Mouse (Mus musculus) heart, adult 2 months (tissue): Measurements from ENCODE around the gene Apln. TPM values are rescaled to one million over a fixed set of nuclear protein-coding genes. Genes with fewer than 3 reads are reported as not detected.

ENCODE experiments used
- DNase-seq, 2 experiments: peaks; one replicate each; pipeline ENCODE4 v3.0.0; 2021
- H3K27ac ChIP-seq: fragments of 200-600 bp; 2 replicates; pipeline ENCODE4 v1.8.1; 2022
- H3K27me3 ChIP-seq: fragments of 200-500 bp; 2 replicates; pipeline ENCODE4 v1.6.1; 2012; ENCODE audit warnings: mild to moderate bottlenecking, low read length, inconsistent platforms, mixed read lengths; ENCODE audit not compliant: control insufficient read depth, insufficient read depth
- H3K36me3 ChIP-seq: fragments of 200-500 bp; 2 replicates; pipeline ENCODE4 v1.6.1; 2012; ENCODE audit warnings: low read length, inconsistent platforms; ENCODE audit not compliant: control insufficient read depth, insufficient read depth
- H3K4me1 ChIP-seq: fragments of 200-500 bp; 2 replicates; pipeline ENCODE4 v1.6.1; 2011; ENCODE audit warnings: low read length; ENCODE audit not compliant: control insufficient read depth, insufficient read depth
- H3K4me3 ChIP-seq: fragments of 200-600 bp; 2 replicates; pipeline ENCODE4 v1.8.1; 2022
- H3K79me2 ChIP-seq: fragments of 200-500 bp; replicated peaks from 2 replicates; pipeline ENCODE4 v1.6.1; 2012; ENCODE audit warnings: mild to moderate bottlenecking, inconsistent platforms, low read length, moderate library complexity, mixed read lengths; ENCODE audit not compliant: control insufficient read depth, insufficient read depth
- H3K9ac ChIP-seq: fragments of 200-500 bp; 2 replicates; pipeline ENCODE4 v1.6.1; 2012; ENCODE audit warnings: low read depth, mild to moderate bottlenecking, control low read depth, inconsistent platforms, low read length, mixed read lengths
- CTCF ChIP-seq: fragments of 200-600 bp; IDR thresholded peaks from 2 replicates; pipeline ENCODE4 v1.8.1; 2022; ENCODE audit warnings: antibody characterized with exemption, mild to moderate bottlenecking, moderate library complexity
- EP300 ChIP-seq: fragments of 200-500 bp; IDR thresholded peaks from 2 replicates; pipeline ENCODE4 v1.6.1; 2011; ENCODE audit warnings: low read depth, low read length, control low read depth; ENCODE audit not compliant: insufficient read depth
- POLR2A ChIP-seq: fragments of 200-500 bp; IDR thresholded peaks from 2 replicates; pipeline ENCODE4 v1.6.1; 2011; ENCODE audit warnings: mild to moderate bottlenecking, low read depth, low read length, control low read depth; ENCODE audit not compliant: insufficient read depth
- WGBS: fragments of 180-500 bp; shearing (Covaris S2); methylation state at CpG from one replicate; pipeline ENCODE4 v1.1.7; 2018; 5-methylcytosine and 5-hydroxymethylcytosine counted together
- intact Hi-C: fragments of 180-260 bp; cut with DNase I; formaldehyde crosslinking; loops from one replicate; pipeline ENCODE4 v1.15.1; 2025
- polyA plus RNA-seq: library from polyadenylated mRNA; depleted of rRNA; stranded (reverse); fragments of >200 nt; gene quantifications from 2 replicates; pipeline ENCODE4 v1.2.3, GENCODE M21; 2012
- total RNA-seq, 2 experiments: library from RNA; stranded (reverse); gene quantifications; 2 replicates each; pipeline ENCODE4 v1.2.3; 2021

Gene Apln
- total and polyA plus RNA-seq, 3 experiments, result 6.6 to 8.2 (median 7.8) TPM

DNA sequence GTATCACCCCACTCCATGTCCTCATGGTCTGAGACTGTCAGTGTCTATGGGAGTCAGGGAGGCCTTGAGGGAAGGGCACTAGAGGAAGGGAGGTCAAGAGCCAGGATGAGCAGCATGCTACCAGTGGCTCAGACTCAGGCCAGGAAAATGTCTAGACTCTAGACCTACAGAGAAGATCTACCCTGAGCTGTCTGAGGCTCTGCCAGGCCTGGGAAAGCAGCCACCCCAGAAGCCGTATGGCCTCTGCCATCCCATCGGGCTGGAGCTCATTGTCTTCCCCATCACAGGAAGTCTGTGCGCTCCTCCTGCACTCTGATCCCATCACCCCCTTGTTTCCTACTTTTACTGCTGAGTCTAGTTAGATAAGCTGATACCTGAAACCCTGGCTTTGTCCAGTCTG lies 4.1 kb downstream of the Apln start:
- DNase-seq, result no peak
- TF ChIP-seq CTCF, result no peak
- TF ChIP-seq EP300, result no peak
- TF ChIP-seq POLR2A, result no peak
- Histone ChIP-seq H3K4me1 (no peaks in the 10 kb centered on the region; the same call in 1 of the 2 replicates), H3K4me3 (no peak overlapping the region), H3K9ac (no peak overlapping the region), H3K27me3 (no peaks in the 10 kb centered on the region), H3K27ac (no peak overlapping the region), H3K79me2 (no peaks in the 10 kb centered on the region), H3K36me3 (no peaks in the 10 kb centered on the region)
- intact Hi-C loops, result no loop called here
- 65% methylated on average over 3 of the region's 3 CpGs for WGBS

- no peaks in the 10 kb centered on the region for H3K79me2 ChIP-seq
- WGBS, result 77% methylated on average over 1 of the region's 1 CpGs
- no peak overlapping the region for H3K27ac ChIP-seq
- no peaks in the 10 kb centered on the region for H3K36me3 ChIP-seq
- H3K4me3 ChIP-seq, result no peak overlapping the region
- no peak overlapping the region for H3K9ac ChIP-seq
- intact Hi-C loops, result no loop called here
- H3K27me3 ChIP-seq, result no peaks in the 10 kb centered on the region
- no peaks in the 10 kb centered on the region for H3K4me1 ChIP-seq
- DNase-seq, result no peak
- TF ChIP-seq EP300, result no peak
- no peak for TF ChIP-seq POLR2A
- TF ChIP-seq CTCF, result no peak
Observed at GRCm38 (mm10) chrX:48022811-48023210, 11.8 kb downstream of the Apln start.

- TF ChIP-seq CTCF (peak; percentile 89), POLR2A (no peak)
- intact Hi-C loops, result loop anchor here (1.0 to 2.0 kb wide), 3 partner anchors 27 to 105 kb away; no protein-coding TSS in a partner anchor
- Histone ChIP-seq H3K9ac (no peak overlapping the region), H3K36me3 (no peaks in the 10 kb centered on the region), H3K27me3 (no peaks in the 10 kb centered on the region), H3K4me3 (no peak overlapping the region), H3K79me2 (no peaks in the 10 kb centered on the region), H3K27ac (no peak overlapping the region), H3K4me1 (no peaks in the 10 kb centered on the region)
- WGBS, result 15% methylated on average over 5 of the region's 5 CpGs
- DNase-seq, result peak; percentile 57 to 75
Observed at GRCm38 (mm10) chrX:48019940-48020339, 14.7 kb downstream of the Apln start.

DNA sequence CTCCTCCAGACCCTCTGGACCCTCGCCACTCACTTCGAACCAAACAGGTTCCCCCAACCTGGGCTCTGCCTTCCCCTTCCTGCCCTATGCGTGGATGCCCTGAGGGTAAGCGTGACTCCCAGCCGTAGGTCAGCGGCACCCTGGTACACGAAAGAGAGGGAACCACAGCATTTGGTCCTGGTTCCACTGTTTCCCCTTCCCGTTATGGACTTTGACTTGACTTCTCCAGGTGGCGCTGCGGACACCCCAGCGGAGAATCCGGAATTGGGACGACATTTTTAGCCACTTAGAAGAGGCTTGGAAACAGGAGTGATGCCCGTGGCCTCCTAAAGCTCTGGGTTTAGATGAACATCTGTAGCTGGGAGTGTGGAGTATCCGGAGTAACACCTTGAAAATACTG lies 15.3 kb downstream of the Apln start:
- Histone ChIP-seq H3K4me1 (no peaks in the 10 kb centered on the region), H3K79me2 (no peaks in the 10 kb centered on the region), H3K27me3 (no peaks in the 10 kb centered on the region), H3K9ac (no peak overlapping the region), H3K4me3 (no peak overlapping the region), H3K36me3 (no peaks in the 10 kb centered on the region), H3K27ac (no peak overlapping the region)
- no peak for DNase-seq
- intact Hi-C loops, result no loop called here
- 50% methylated on average over 15 of the region's 15 CpGs for WGBS
- no peak for TF ChIP-seq CTCF
- TF ChIP-seq EP300, result no peak
- TF ChIP-seq POLR2A, result no peak

- Histone ChIP-seq H3K27me3 (no peaks in the 10 kb centered on the region), H3K4me1 (no peaks in the 10 kb centered on the region), H3K79me2 (no peaks in the 10 kb centered on the region), H3K27ac (no peak overlapping the region), H3K36me3 (no peaks in the 10 kb centered on the region), H3K4me3 (no peak overlapping the region), H3K9ac (no peak overlapping the region)
- DNase-seq, result no peak
- 53% methylated on average over 7 of the region's 7 CpGs for WGBS
- intact Hi-C loops, result no loop called here
- TF ChIP-seq CTCF (no peak), POLR2A (no peak), EP300 (no peak)
Observed at GRCm38 (mm10) chrX:48016906-48017601, 17.6 kb downstream of the Apln start.

GRCm38 (mm10) chrX:48011656-48012055 lies 23.0 kb downstream of the Apln start:
- Histone ChIP-seq H3K36me3 (no peaks in the 10 kb centered on the region), H3K27me3 (no peaks in the 10 kb centered on the region), H3K4me3 (no peak overlapping the region), H3K4me1 (no peaks in the 10 kb centered on the region), H3K79me2 (no peaks in the 10 kb centered on the region), H3K9ac (no peak overlapping the region), H3K27ac (no peak overlapping the region)
- WGBS, result 77% methylated on average over 3 of the region's 3 CpGs
- intact Hi-C loops, result no loop called here
- no peak for DNase-seq
- TF ChIP-seq EP300 (no peak), POLR2A (no peak), CTCF (no peak)
